Mouse (Mus musculus) erythroid progenitor cell, adult 5-6 weeks (primary cell): ENCODE measurements around the gene Gm3409. TPM values are rescaled to one million over a fixed set of nuclear protein-coding genes. Genes with fewer than 3 reads are reported as not detected.
"Not testable (repeated sequence)": the region's sequence is repeated elsewhere in the genome, so short reads cannot be mapped to it uniquely, and the experiment has no call there.

Experiments
- ATAC-seq: replicated peaks from 2 replicates; pipeline ENCODE4 v1.8.0; 2016; ENCODE audit warnings: moderate number of reproducible peaks, mild to moderate bottlenecking, moderate TSS enrichment, inconsistent platforms; ENCODE audit not compliant: poor library complexity, low FRiP score, severe bottlenecking
- total RNA-seq, 2 experiments: library from RNA; stranded (forward) in 1 of 2; stranded (reverse) in 1 of 2; fragments of 150-400 nt in 1 of 2; fragments of 186-747, 209-891 nt in 1 of 2; gene quantifications; 2 replicates each; pipeline versions ENCODE4 v1.2.3 to v1.2.4; 2015 to 2017; ENCODE audit warnings: low replicate concordance in 2 of 2

The Gm3409 gene
- not detected in 2 replicates for total RNA-seq (2015; ENCODE audit: low replicate concordance)
- not detected in 2 replicates for total RNA-seq (2017; ENCODE audit: low replicate concordance)

DNA sequence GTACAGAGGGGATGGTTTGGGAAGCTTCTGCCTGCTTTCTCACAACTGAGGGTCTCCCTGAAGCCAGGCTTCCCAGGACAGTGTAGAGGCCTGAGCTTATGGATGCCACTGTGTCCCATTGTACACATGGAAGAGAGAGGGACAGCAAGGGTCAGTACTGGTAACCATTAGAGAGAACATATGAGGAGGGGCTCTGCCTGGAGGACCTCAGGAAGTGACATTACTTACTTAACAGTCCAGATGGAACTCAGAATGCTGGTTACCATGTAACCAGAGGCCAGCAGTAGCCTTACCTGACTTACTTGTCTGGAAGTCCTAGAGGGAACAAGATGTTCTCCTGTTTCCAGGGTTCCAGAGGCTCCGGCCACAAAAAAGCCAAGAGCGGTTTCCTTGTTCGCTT, at the start of gene Gm3409:
Gene Gm3409 (plus strand): TSS at position 301 of the 400 bp plus-strand sequence.
- ATAC-seq: not testable (repeated sequence)

DNA sequence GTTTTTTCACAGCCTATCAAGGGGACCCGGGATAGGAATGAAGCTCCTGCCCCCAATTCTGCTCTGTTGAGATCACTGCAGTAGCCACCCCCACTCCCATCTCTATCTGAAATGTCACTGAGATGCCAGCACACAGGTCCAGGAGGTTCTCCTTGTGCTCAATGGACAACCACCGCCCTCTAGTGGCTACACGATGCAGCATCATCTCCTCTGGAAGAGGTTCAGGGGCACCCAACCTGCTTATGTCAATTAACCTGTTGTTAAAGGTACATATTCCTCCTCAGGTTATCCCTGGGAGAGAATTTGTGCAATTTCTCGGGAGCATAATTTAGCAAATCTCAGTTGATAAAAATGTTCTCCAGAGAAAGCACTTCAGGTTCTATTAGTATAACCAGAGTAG, 48.5 kb upstream of the Gm3409 start:
- ATAC-seq: not testable (repeated sequence)

DNA sequence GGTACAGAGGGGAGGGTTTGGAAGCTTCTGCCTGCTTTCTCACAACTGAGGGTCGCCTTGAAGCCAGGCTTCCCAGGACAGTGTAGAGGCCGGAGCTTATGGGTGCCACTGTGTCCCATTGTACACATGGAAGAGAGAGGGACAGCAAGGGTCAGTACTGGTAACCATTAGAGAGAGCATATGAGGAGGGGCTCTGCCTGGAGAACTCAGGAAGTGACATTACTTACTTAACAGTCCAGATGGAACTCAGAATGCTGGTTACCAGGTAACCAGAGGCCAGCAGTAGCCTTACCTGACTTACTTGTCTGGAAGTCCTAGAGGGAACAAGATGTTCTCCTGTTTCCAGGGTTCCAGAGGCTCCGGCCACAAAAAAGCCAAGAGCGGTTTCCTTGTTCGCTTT, 46.4 kb upstream of the Gm3409 start, which contains the start of gene Gm6370:
Gene Gm6370 (plus strand): TSS at position 301 of the 400 bp plus-strand sequence.
- ATAC-seq: not testable (repeated sequence)

DNA sequence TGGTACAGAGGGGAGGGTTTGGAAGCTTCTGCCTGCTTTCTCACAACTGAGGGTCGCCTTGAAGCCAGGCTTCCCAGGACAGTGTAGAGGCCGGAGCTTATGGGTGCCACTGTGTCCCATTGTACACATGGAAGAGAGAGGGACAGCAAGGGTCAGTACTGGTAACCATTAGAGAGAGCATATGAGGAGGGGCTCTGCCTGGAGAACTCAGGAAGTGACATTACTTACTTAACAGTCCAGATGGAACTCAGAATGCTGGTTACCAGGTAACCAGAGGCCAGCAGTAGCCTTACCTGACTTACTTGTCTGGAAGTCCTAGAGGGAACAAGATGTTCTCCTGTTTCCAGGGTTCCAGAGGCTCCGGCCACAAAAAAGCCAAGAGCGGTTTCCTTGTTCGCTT, 35.3 kb upstream of the Gm3409 start, which contains the start of gene 4930449I24Rik:
Gene 4930449I24Rik (plus strand): TSS at position 301 of the 400 bp plus-strand sequence.
- not testable (repeated sequence) for ATAC-seq

DNA sequence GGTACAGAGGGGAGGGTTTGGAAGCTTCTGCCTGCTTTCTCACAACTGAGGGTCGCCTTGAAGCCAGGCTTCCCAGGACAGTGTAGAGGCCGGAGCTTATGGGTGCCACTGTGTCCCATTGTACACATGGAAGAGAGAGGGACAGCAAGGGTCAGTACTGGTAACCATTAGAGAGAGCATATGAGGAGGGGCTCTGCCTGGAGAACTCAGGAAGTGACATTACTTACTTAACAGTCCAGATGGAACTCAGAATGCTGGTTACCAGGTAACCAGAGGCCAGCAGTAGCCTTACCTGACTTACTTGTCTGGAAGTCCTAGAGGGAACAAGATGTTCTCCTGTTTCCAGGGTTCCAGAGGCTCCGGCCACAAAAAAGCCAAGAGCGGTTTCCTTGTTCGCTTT, 23.6 kb upstream of the Gm3409 start, which contains the start of gene Gm3402:
Gene Gm3402 (plus strand): TSS at position 301 of the 400 bp plus-strand sequence.
- not testable (repeated sequence) for ATAC-seq

DNA sequence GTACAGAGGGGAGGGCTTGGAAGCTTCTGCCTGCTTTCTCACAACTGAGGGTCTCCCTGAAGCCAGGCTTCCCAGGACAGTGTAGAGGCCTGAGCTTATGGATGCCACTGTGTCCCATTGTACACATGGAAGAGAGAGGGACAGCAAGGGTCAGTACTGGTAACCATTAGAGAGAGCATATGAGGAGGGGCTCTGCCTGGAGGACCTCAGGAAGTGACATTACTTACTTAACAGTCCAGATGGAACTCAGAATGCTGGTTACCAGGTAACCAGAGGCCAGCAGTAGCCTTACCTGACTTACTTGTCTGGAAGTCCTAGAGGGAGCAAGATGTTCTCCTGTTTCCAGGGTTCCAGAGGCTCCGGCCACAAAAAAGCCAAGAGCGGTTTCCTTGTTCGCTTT, 11.9 kb upstream of the Gm3409 start, which contains the start of gene Gm3404:
Gene Gm3404 (plus strand): TSS at position 301 of the 400 bp plus-strand sequence.
- not testable (repeated sequence) for ATAC-seq

DNA sequence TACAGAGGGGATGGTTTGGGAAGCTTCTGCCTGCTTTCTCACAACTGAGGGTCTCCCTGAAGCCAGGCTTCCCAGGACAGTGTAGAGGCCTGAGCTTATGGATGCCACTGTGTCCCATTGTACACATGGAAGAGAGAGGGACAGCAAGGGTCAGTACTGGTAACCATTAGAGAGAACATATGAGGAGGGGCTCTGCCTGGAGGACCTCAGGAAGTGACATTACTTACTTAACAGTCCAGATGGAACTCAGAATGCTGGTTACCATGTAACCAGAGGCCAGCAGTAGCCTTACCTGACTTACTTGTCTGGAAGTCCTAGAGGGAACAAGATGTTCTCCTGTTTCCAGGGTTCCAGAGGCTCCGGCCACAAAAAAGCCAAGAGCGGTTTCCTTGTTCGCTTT, 18.4 kb downstream of the Gm3409 start, which contains the start of gene Gm3415:
Gene Gm3415 (plus strand): TSS at position 301 of the 400 bp plus-strand sequence.
- not testable (repeated sequence) for ATAC-seq

DNA sequence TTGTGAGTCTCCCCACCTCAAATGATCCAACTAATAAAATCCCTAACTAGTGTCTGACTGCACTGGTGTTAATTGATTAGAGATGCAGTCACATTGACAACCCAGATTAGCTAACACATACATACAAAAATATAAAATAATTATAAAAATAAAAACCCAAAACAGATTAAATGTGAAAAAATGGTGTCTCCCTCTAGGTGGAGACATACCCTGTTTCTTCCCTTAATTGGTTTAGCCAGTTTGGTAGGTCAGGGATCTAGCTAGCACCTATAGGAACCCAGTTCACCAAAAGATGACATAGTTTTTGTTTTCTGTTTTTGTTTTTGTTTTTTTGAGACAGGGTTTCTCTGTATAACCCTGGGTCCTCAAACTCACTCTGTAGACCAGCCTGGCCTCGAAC, 26.8 kb downstream of the Gm3409 start:
- no peak for ATAC-seq

DNA sequence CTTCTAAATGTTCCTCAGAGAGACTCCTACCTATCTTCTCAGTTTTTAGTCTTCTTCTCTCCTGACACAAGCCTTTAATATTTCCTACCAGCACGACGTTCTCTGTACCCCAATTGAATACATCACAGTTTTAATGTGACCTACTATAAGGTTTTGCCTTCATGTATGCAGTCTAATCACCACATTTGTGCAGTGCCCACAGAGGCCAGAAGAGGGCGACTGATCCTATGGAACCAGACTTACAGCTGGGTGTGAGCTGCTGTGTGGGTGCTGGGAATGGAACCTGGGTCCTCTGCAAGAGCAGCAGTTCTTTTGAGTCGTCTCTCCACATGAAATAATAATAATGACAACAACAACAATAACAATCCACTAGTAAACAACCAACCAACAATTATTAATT, 29.6 kb downstream of the Gm3409 start:
- no peak for ATAC-seq

DNA sequence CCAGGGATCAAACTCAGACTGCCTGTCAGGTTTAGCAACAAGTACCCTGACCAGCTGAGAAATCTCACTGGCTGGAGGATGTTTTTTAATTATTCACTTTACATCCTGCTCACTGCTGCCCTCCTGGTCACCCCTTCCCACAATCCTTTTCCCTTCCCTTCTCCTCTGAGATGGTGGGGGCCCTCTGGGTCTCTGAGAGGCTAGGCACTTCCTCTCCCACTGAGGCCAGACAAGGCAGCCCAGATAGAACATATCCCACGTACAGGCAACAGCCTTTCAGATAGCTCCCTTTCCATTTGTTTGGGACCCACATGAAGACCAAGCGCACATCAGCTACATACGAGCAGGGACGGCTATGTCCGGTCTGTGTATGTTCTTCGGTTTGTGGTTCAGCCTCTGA, 32.7 kb downstream of the Gm3409 start:
- ATAC-seq: not testable (repeated sequence)

DNA sequence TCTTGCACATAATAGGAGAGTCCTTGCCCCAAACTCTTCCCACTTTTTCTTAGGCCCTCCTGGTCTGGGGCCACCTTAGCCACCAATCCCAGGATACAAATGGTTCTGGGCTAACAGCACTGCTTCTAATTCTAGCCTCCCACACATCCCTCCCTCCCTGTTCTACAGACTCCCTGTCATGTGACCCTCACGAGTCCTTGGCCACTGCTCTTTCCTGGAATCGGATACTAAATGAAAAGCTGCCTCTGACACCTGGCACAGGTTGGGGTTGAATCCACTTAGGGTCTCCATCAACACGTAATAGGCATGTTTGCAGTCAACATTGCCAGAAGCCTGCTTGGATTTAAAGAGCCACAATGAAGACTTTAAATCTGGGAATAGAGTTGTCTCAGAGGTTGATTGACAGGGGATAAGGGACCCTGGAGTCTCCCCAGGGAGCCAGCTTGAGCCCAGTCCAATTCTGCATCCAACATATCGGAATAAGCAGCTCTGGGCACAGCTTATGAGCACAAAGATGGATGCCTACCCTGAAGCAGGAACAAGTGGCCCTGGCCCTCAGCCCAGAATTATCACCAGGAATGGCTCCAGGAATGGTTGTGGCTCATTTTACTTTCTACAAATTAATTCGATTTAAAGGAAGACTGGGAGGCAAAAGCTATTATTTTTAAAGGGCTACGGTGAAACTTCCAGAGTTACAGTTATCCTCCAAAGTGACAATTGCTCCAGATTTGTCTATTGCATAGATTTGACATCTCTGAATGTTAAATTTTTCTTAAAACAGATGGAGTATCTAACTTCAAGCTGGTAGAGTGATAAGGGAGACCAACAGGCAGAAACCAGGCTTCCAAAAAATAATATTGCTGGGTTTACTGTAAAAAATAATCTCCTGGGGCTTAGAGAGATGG, 34.6 kb downstream of the Gm3409 start:
- not testable (repeated sequence) for ATAC-seq

DNA sequence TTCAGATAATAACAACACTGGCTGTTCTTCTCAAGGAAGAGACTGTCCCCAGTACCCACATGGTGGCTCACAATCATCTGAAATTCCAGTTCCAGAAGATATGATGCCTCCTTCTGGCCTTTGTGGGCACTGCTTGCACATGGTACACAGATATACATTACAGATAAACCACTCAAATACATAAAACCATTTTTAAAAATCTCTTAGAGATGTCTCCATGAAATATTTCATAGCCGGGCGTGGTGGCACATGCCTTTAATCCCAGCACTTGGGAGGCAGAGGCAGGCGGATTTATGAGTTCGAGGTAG, 35.2 kb downstream of the Gm3409 start:
- ATAC-seq: not testable (repeated sequence)

DNA sequence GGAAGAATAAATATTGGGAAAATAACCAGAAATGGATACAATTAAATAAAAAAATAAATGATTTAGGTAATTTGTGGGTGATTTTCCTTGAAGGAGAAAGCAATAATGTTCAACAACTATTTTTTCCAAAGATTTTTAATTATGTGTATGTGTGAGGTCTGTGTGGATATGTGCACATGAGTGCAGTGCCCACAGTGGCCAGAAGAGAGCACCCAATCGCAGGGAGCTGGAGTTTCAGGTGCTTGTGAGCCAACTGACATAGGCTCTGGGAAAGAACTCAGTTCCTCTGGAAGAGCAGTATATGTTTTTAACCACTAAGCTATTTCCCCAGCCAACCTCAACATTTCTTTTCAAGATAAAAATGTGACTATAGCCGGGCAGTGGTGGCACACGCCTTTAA, 39.2 kb downstream of the Gm3409 start:
- no peak for ATAC-seq

DNA sequence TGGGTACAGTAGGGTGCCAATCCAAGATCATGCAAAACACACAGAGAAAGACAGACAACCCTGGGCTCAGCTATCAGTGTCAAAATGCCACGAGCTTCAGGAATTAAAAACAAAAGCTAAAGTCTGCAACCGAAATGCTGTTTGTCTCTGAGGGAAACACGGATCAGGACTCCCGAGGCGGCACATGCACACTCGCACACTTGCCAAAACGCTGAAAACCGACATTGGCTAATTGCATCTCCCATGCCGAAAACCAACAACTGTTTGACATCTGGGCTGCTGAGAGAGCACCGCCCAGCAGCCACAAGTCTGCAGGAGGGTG, 46.7 kb downstream of the Gm3409 start:
- ATAC-seq: no peak

DNA sequence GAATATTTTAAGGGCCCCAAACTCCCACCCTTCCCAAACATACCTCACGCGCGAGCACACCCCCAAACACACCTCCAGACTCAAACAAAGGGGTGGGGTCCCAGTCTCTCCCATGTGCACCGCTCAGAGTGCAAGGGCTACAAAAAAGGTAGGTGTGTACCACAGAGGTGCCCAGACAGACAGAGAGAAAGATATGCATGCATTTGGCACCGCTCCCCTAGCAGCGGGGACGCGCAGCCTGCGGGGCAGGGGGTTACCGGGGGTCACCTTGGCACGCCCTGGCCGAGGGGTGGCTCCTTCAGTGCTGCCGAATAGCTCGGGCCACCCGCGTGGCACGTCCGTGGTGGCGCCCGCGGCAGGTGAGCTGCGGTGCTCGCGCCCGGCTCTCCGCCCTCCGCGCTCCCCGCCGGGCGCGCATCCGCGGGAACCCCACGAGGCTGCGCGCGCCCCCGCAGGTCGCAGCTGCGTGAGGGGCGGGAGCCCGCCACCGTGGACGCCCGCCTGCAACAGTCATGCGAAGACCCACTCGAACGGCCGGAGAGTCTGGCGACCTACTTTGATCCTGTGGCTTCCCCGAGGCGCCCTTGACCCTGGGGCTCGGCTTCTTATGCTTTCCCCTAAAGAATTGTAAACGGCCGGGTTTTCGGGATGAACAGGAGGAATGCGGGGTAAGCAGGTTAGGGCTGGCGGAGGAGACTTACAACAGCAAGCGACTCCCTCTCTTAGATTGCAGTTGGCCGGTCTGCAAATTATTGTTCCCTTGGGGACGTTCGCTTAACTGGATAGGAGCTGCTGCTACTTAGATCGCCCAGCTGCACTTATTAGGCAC, 47.2 kb downstream of the Gm3409 start, which contains the start of gene Gpr12:
Gene Gpr12 (minus strand): TSS at position 762 of the 829 bp plus-strand sequence.
- ATAC-seq: no peak

DNA sequence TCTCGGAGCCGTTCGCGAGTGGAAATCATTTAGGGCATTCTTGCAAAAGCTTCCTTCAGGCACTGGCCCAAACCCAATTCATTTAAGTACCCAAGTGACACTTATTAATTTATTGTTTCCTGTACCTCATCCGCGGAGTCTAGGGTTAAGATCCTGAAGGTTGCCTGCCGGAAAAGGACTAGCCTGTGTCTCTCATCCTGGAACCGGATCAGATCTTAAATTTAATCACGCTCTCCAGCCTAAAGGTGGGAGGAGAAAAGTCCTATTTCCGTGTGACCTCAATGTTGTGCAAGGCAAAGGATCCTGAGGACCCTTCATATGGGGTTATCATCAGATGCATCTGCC, 47.8 kb downstream of the Gm3409 start:
- no peak for ATAC-seq

DNA sequence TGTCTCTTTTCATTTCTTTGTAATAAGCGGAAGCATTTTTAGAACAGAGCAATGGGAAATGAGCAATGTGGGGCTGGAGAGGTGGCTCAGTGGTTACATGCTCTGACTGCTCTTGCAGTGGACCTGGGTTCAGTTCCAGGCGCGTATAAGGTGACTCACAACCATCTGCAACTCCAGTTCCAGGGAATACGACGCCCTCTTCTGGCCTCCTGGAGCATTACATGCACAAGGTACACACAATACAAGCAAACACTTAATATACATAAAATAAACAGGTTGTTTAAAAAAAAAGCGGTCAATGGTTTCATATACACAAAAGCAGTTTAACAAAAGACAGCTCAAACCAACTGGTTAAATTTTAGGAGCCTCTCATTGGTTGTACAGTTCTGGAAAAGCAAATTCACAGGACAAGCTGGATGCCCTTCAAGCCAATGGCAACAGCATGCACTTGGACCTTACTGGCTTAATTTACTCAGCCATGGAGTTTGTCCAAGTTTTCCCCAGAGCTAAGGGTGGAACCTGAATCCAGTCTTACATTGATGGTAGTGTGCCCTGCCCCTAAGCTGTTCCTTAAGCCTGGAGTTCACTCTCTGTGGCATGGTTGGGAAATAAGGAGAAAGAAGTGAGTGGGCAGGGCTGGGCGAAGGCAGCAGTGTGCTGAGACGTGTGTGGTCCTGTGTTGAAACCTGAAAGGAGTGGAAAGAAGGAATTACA, 49.1 kb downstream of the Gm3409 start:
- no peak for ATAC-seq
